Mouse (Mus musculus) gastrocnemius, adult 2 months (tissue): ENCODE results near the gene AU040320. TPM values are rescaled to one million over a fixed set of nuclear protein-coding genes. Genes with fewer than 3 reads are reported as not detected.

Source experiments
- DNase-seq: peaks from one replicate; pipeline ENCODE4 v3.0.0; 2022
- H3K27ac ChIP-seq: fragments of 200-600 bp; 2 replicates; pipeline ENCODE4 v1.8.1; 2022; ENCODE audit warnings: mild to moderate bottlenecking
- H3K4me3 ChIP-seq: fragments of 200-600 bp; 2 replicates; pipeline ENCODE4 v1.8.1; 2022; ENCODE audit warnings: mild to moderate bottlenecking, moderate library complexity
- CTCF ChIP-seq: fragments of 200-600 bp; IDR thresholded peaks from 2 replicates; pipeline ENCODE4 v1.8.1; 2022; ENCODE audit warnings: antibody characterized with exemption, mild to moderate bottlenecking, moderate library complexity
- intact Hi-C: fragments of 180-260 bp; cut with DNase I; formaldehyde crosslinking; loops from one replicate; pipeline ENCODE4 v1.15.1; 2025
- total RNA-seq, 2 experiments: library from RNA; stranded (reverse); gene quantifications; 2 replicates each; pipeline ENCODE4 v1.2.3; 2021

Gene AU040320
- total RNA-seq, 2 experiments from 2014 or later: 27.8 to 29.3 TPM

GRCm38 (mm10) chr4:126773871-126774270, 20.5 kb downstream of the AU040320 start:
- H3K27ac ChIP-seq: no peak overlapping the region
- no peak for DNase-seq
- intact Hi-C loops: no loop called here
- no peak overlapping the region for H3K4me3 ChIP-seq
- TF ChIP-seq CTCF: no peak

- Histone ChIP-seq H3K4me3 (no peak overlapping the region), H3K27ac (no peak overlapping the region)
- TF ChIP-seq CTCF: no peak
- no peak for DNase-seq
- intact Hi-C loops: no loop called here
Measured at GRCm38 (mm10) chr4:126775182-126775581, 21.8 kb downstream of the AU040320 start.

GRCm38 (mm10) chr4:126779148-126779581, 25.8 kb downstream of the AU040320 start:
- DNase-seq: no peak
- Histone ChIP-seq H3K4me3 (peak overlapping the region; percentile 41), H3K27ac (no peak overlapping the region)
- no peak for TF ChIP-seq CTCF
- intact Hi-C loops: no loop called here

GRCm38 (mm10) chr4:126779826-126780775, 26.8 kb downstream of the AU040320 start:
- DNase-seq: no peak
- Histone ChIP-seq H3K4me3 (no peak overlapping the region), H3K27ac (no peak overlapping the region)
- intact Hi-C loops: no loop called here
- no peak for TF ChIP-seq CTCF

GRCm38 (mm10) chr4:126781871-126782270, 28.5 kb downstream of the AU040320 start:
- no peak for TF ChIP-seq CTCF

GRCm38 (mm10) chr4:126782512-126782911, 29.2 kb downstream of the AU040320 start:
- TF ChIP-seq CTCF: no peak
- intact Hi-C loops: no loop called here
- Histone ChIP-seq H3K4me3 (no peak overlapping the region), H3K27ac (no peak overlapping the region)
- DNase-seq: no peak

More at GRCm38 (mm10) chr4:126781871-126782270, 28.5 kb downstream of the AU040320 start:
- no peak overlapping the region for H3K27ac ChIP-seq
- no peak for DNase-seq
- intact Hi-C loops: no loop called here
- H3K4me3 ChIP-seq: no peak overlapping the region

- H3K4me3 ChIP-seq: no peak overlapping the region
- no peak for DNase-seq
- no peak for TF ChIP-seq CTCF
- H3K27ac ChIP-seq: no peak overlapping the region
- intact Hi-C loops: no loop called here
Measured at GRCm38 (mm10) chr4:126782996-126783395, 29.7 kb downstream of the AU040320 start.

GRCm38 (mm10) chr4:126792341-126793102, 39.2 kb downstream of the AU040320 start:
- H3K4me3 ChIP-seq: no peak overlapping the region
- no peak for DNase-seq
- intact Hi-C loops: no loop called here
- no peak for TF ChIP-seq CTCF
- H3K27ac ChIP-seq: no peak overlapping the region

- no peak for TF ChIP-seq CTCF
- Histone ChIP-seq H3K4me3 (no peak overlapping the region), H3K27ac (no peak overlapping the region)
- intact Hi-C loops: no loop called here
- DNase-seq: no peak
Measured at GRCm38 (mm10) chr4:126802174-126802573, 48.8 kb downstream of the AU040320 start.

GRCm38 (mm10) chr4:126803268-126803873, 50.0 kb downstream of the AU040320 start:
- Histone ChIP-seq H3K27ac (no peak overlapping the region), H3K4me3 (no peak overlapping the region)
- intact Hi-C loops: no loop called here
- no peak for TF ChIP-seq CTCF
- DNase-seq: no peak

GRCm38 (mm10) chr4:126805741-126806140, 52.4 kb downstream of the AU040320 start:
- intact Hi-C loops: no loop called here
- no peak for TF ChIP-seq CTCF
- H3K27ac ChIP-seq: no peak overlapping the region
- no peak overlapping the region for H3K4me3 ChIP-seq
- no peak for DNase-seq

GRCm38 (mm10) chr4:126806692-126807427, 53.5 kb downstream of the AU040320 start:
- TF ChIP-seq CTCF: no peak
- intact Hi-C loops: no loop called here
- Histone ChIP-seq H3K27ac (no peak overlapping the region), H3K4me3 (no peak overlapping the region)
- no peak for DNase-seq
